ENCODE assay signal across 8 mouse cellular contexts in genomic region chr9:107629901-107630425, GRCm38 (mm10). TPM values are rescaled to one million over a fixed set of nuclear protein-coding genes. Genes with fewer than 3 reads are reported as not detected.
DNase-seq lines count a peak whose midpoint lies in the region; ATAC-seq lines count a peak whose summit lies in the region.

No protein-coding gene starts in this region.

- peaks cover 60% of the 10 kb centered on the region for H3K4me1 ChIP-seq in embryonic facial prominence, embryonic 14.5 days (ENCODE audit: control insufficient read depth, insufficient read depth, low read length)
- H3K4me1 ChIP-seq in kidney, embryonic 15.5 days = peaks cover 84% of the 10 kb centered on the region
- H3K4me1 ChIP-seq in midbrain, embryonic 15.5 days = peaks cover 91% of the 10 kb centered on the region

- peak overlapping the region; percentile 9; the same call in 1 of the 2 replicates for H3K4me3 ChIP-seq in embryonic facial prominence, embryonic 14.5 days (ENCODE audit: low read depth, low read length)
- 0 out of 2 replicates have a peak overlapping the region, but pooled peaks have one; percentile 6 for H3K4me3 ChIP-seq in kidney, embryonic 15.5 days (replicated peaks)
- H3K4me3 ChIP-seq in midbrain, embryonic 15.5 days = peak overlapping the region; percentile 2; the same call in 1 of the 2 replicates

- peaks cover 13% of the 10 kb centered on the region; the same call in 1 of the 2 replicates for H3K36me3 ChIP-seq in embryonic facial prominence, embryonic 14.5 days (ENCODE audit: control insufficient read depth, insufficient read depth, low read length)
- H3K36me3 ChIP-seq in kidney, embryonic 15.5 days = peaks cover 19% of the 10 kb centered on the region; the same call in 1 of the 2 replicates
- no peaks in the 10 kb centered on the region for H3K36me3 ChIP-seq in midbrain, embryonic 15.5 days (replicated peaks)

- peak overlapping the region; percentile 47 for H3K4me2 ChIP-seq in embryonic facial prominence, embryonic 14.5 days (ENCODE audit: low read depth, low read length)
- peak overlapping the region; percentile 96 for H3K4me2 ChIP-seq in kidney, embryonic 15.5 days
- H3K4me2 ChIP-seq in midbrain, embryonic 15.5 days = peak overlapping the region; percentile 97

- no peak for ATAC-seq in embryonic facial prominence, embryonic 14.5 days (ENCODE audit: low read depth)
- ATAC-seq in kidney, embryonic 15.5 days (replicated peaks; ENCODE audit: low FRiP score) = no peak
- ATAC-seq in midbrain, embryonic 15.5 days (replicated peaks) = peak; percentile 3; the same call in 1 of the 2 replicates

- no peaks in the 10 kb centered on the region for H3K9me3 ChIP-seq in embryonic facial prominence, embryonic 14.5 days (ENCODE audit: control insufficient read depth, low read length)
- no peaks in the 10 kb centered on the region for H3K9me3 ChIP-seq in kidney, embryonic 15.5 days (replicated peaks)
- no peaks in the 10 kb centered on the region for H3K9me3 ChIP-seq in midbrain, embryonic 15.5 days

- peak; percentile 52 for DNase-seq in cerebellum, adult 9-11 months
- DNase-seq in cerebellum, postnatal 4 days (ENCODE audit: low spot score in 2 of 2) = no peak
- peak; percentile 26 for DNase-seq in A20 (ENCODE audit: low read depth, low spot score)
- no peak for DNase-seq in embryonic facial prominence, embryonic 14.5 days (ENCODE audit: low spot score)
- no peak for DNase-seq in c-Kit-positive CD71-positive TER-119-positive erythroid progenitor cells, embryonic 14.5 days (ENCODE audit: low spot score)
- no peak for DNase-seq in frontal cortex, adult 2 months (ENCODE audit: extremely low spot score in 1 of 2, low spot score in 1 of 2)

- H3K27ac ChIP-seq in embryonic facial prominence, embryonic 14.5 days (replicated peaks; ENCODE audit: low read depth, low read length) = peak overlapping the region; percentile 87
- H3K27ac ChIP-seq in kidney, embryonic 15.5 days = peak overlapping the region; percentile 92
- H3K27ac ChIP-seq in midbrain, embryonic 15.5 days = peak overlapping the region; percentile 92

- 11% methylated on average over 12 of the region's 14 CpGs for WGBS in embryonic facial prominence, embryonic 14.5 days
- 17% methylated on average over 14 of the region's 14 CpGs for WGBS in kidney, embryonic 15.5 days
- whole genome bisulfite sequencing in midbrain, embryonic 15.5 days = 5% methylated on average over 14 of the region's 14 CpGs

- no peaks in the 10 kb centered on the region for H3K27me3 ChIP-seq in embryonic facial prominence, embryonic 14.5 days (replicated peaks; ENCODE audit: control insufficient read depth, insufficient read depth, low read length)
- H3K27me3 ChIP-seq in kidney, embryonic 15.5 days = no peaks in the 10 kb centered on the region
- H3K27me3 ChIP-seq in midbrain, embryonic 15.5 days (replicated peaks) = no peaks in the 10 kb centered on the region

- peak overlapping the region; percentile 41 for H3K9ac ChIP-seq in embryonic facial prominence, embryonic 14.5 days (ENCODE audit: low read depth, low read length)
- peak overlapping the region; percentile 97; the same call in 1 of the 2 replicates for H3K9ac ChIP-seq in kidney, embryonic 15.5 days
- peak overlapping the region; percentile 3; the same call in 1 of the 2 replicates for H3K9ac ChIP-seq in midbrain, embryonic 15.5 days

RNA-seq across cellular contexts. Expression of gene Gnai2, which starts 5.2 kb away (rescaled TPM):
- polyA plus RNA-seq in embryonic facial prominence, embryonic 14.5 days (2014; fragmentation: Nextera tagmentation; extraction: Ambion mirVana) = 380 and 416 TPM in 2 replicates
- polyA plus RNA-seq in kidney, embryonic 15.5 days (2015; fragmentation: Nextera tagmentation; extraction: Ambion mirVana) = 403 and 424 TPM in 2 replicates
- 299 and 386 TPM in 2 replicates for polyA plus RNA-seq in midbrain, embryonic 15.5 days (2015; fragmentation: Nextera tagmentation; extraction: Ambion mirVana)
- polyA plus RNA-seq in frontal cortex, adult 2 months (2012; rRNA removed) = 334 and 351 TPM in 2 replicates

RNA-seq across cellular contexts. Expression of gene Sema3b, which starts 20.9 kb away (rescaled TPM):
- polyA plus RNA-seq in embryonic facial prominence, embryonic 14.5 days (2014; fragmentation: Nextera tagmentation; extraction: Ambion mirVana) = 18.0 and 18.2 TPM in 2 replicates
- 21.1 and 22.5 TPM in 2 replicates for polyA plus RNA-seq in kidney, embryonic 15.5 days (2015; fragmentation: Nextera tagmentation; extraction: Ambion mirVana)
- polyA plus RNA-seq in midbrain, embryonic 15.5 days (2015; fragmentation: Nextera tagmentation; extraction: Ambion mirVana) = 4.3 and 4.9 TPM in 2 replicates
- polyA plus RNA-seq in frontal cortex, adult 2 months (2012; rRNA removed) = 2.1 and 3.4 TPM in 2 replicates

RNA-seq across cellular contexts. Expression of gene Slc38a3, which starts 39.4 kb away (rescaled TPM):
- 7.0 and 7.8 TPM in 2 replicates for polyA plus RNA-seq in embryonic facial prominence, embryonic 14.5 days (2014; fragmentation: Nextera tagmentation; extraction: Ambion mirVana)
- 7.1 and 8.1 TPM in 2 replicates for polyA plus RNA-seq in kidney, embryonic 15.5 days (2015; fragmentation: Nextera tagmentation; extraction: Ambion mirVana)
- polyA plus RNA-seq in midbrain, embryonic 15.5 days (2015; fragmentation: Nextera tagmentation; extraction: Ambion mirVana) = 31.8 and 40.4 TPM in 2 replicates
- 256 and 260 TPM in 2 replicates for polyA plus RNA-seq in frontal cortex, adult 2 months (2012; rRNA removed)

RNA-seq across cellular contexts. Expression of gene Ifrd2, which starts 42.5 kb away (rescaled TPM):
- polyA plus RNA-seq in embryonic facial prominence, embryonic 14.5 days (2014; fragmentation: Nextera tagmentation; extraction: Ambion mirVana) = 46.7 and 52.3 TPM in 2 replicates
- 47.8 and 55.8 TPM in 2 replicates for polyA plus RNA-seq in kidney, embryonic 15.5 days (2015; fragmentation: Nextera tagmentation; extraction: Ambion mirVana)
- polyA plus RNA-seq in midbrain, embryonic 15.5 days (2015; fragmentation: Nextera tagmentation; extraction: Ambion mirVana) = 14.5 and 16.9 TPM in 2 replicates
- polyA plus RNA-seq in frontal cortex, adult 2 months (2012; rRNA removed) = 17.5 and 18.8 TPM in 2 replicates

RNA-seq across cellular contexts. Expression of gene Hyal3, which starts 49.3 kb away (rescaled TPM):
- polyA plus RNA-seq in embryonic facial prominence, embryonic 14.5 days (2014; fragmentation: Nextera tagmentation; extraction: Ambion mirVana) = 1.2 and 1.4 TPM in 2 replicates
- 1.3 TPM in 2 replicates for polyA plus RNA-seq in kidney, embryonic 15.5 days (2015; fragmentation: Nextera tagmentation; extraction: Ambion mirVana)
- polyA plus RNA-seq in midbrain, embryonic 15.5 days (2015; fragmentation: Nextera tagmentation; extraction: Ambion mirVana) = 1.8 TPM in 2 replicates
- 0.69 and 0.74 TPM in 2 replicates for polyA plus RNA-seq in frontal cortex, adult 2 months (2012; rRNA removed)

Comparison
In these comparisons a context has a peak if more than half of its experiments do, and no peak if none do; other contexts are left out.
1. DNase-seq: peak in cerebellum, adult 9-11 months (single experiment) and A20 (single experiment); none in cerebellum, postnatal 4 days (0 of 2), embryonic facial prominence, embryonic 14.5 days (single experiment), c-Kit-positive CD71-positive TER-119-positive erythroid progenitor cells, embryonic 14.5 days (single experiment) and frontal cortex, adult 2 months (0 of 2).
2. H3K4me2 ChIP-seq: peak in every context shown above with its lines; median percentile 97 in midbrain, embryonic 15.5 days; 96 in kidney, embryonic 15.5 days; 47 in embryonic facial prominence, embryonic 14.5 days.
3. H3K9ac ChIP-seq: peak in every context shown above with its lines; median percentile 97 in kidney, embryonic 15.5 days; 41 in embryonic facial prominence, embryonic 14.5 days; 3 in midbrain, embryonic 15.5 days.
4. Peak in every context shown above with its lines, with median percentiles within 50 percentile points of each other: H3K27ac ChIP-seq and H3K4me3 ChIP-seq.